Mouse (Mus musculus): ENCODE results near the gene Bin2. TPM values are rescaled to one million over a fixed set of nuclear protein-coding genes. Genes with fewer than 3 reads are reported as not detected.
"Not testable (repeated sequence)": the region's sequence is repeated elsewhere in the genome, so short reads cannot be mapped to it uniquely, and the experiment has no call there.

Gene Bin2
- polyA plus RNA-seq, 1 experiment from 2014 or later, result 2.8 TPM

DNA sequence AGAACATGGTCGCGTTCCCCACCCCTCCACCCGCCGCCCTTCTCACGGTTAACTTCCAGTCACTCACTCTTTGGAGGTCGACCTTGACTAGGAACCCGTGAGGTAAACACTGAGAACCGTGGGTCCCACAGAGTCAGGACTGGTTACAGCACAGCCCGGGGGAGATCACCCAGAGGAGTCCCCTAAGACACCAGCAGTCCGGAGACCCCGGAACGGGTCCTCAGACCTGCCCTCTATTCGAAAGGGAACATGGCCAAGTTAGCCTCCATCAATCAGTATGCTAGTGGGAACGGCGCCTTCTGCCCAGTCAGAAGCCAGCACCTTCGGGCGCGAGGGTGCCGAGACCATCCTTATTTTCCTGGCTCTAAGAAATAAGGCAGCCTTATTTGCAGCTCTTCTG lies 53.1 kb downstream of the Bin2 start:
- Histone ChIP-seq H3K4me3 (replicated peaks) (peak overlapping the region; percentile 93), H3K9me3 (no peaks in the 10 kb centered on the region), H3K4me2 (peak overlapping the region; percentile 79), H3K27me3 (no peaks in the 10 kb centered on the region), H3K4me1 (replicated peaks) (peaks cover 17% of the 10 kb centered on the region), H3K36me3 (peaks cover 36% of the 10 kb centered on the region), H3K9ac (replicated peaks) (peak overlapping the region; percentile 84), H3K27ac (peak overlapping the region; percentile 94)
- no peak for ATAC-seq (ENCODE audit: insufficient number of reproducible peaks, insufficient read depth, low FRiP score, low TSS enrichment, low read depth)
- 2% methylated on average over 19 of the region's 19 CpGs for WGBS

DNA sequence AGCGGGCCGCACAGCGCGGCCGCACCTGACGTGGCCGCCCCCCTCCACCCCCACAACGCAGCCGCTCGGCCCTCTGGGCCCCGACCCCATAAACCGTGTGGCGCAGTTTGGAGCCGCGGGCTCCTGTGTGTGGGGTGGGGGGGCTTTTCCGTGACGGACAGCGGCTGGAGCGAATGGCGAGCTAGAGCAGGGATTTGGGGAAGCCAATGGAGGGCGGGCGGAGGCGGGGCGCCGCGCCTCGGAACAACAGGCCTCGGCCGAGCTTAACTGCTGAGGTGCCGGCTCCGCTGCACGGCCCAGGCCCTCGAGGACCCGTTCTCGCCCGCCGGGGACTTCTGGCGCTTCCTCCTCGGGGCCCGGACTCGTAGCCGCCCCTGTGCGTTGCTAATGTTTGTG lies 53.5 kb downstream of the Bin2 start:
- ATAC-seq (ENCODE audit: insufficient number of reproducible peaks, insufficient read depth, low FRiP score, low TSS enrichment, low read depth), result peak; percentile 78
- peak overlapping the region; percentile 94 for H3K27ac ChIP-seq

DNA sequence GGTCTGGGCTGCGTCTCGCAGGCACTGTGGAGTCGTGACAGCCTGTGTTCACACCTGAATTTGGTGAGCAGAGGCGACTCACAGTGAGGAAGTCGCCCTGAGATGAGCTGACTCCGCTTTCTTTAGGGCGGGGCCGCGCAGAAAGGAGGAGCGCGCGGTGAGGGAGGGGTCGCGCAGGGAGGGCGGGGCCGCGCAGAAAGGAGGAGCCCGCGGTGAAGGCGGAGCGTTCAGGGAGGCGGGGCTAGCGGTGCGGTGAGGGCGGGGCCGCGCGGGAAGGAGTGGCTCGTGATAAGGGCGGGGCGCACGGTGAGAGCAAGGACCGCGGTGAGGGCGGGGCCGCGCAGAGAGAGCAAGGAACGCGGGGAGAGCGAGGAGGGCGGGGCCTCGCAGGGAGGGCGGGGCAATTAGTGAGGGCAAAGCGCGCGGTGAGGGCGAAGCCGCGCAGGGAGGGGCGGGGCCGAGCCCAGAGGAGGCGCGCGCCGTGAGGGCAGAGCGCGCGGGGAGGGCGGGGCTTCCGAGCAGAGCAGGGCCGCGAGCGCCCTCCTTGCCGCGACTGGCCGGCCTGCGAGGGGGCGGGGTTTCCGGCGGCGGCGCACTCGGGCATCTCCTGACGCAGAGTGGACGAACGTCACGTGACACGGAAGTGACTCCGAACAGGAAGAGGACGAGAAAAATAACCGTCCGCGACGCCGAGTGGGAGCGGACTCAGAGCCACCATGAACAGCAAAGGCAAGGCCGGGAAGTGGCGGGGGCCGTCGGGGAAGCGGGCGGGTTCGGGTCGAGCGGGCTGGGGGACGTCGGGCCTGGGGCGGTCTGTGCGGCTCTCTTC lies 54.1 kb downstream of the Bin2 start, which contains the start of gene Dazap2:
TSS of gene Dazap2 (plus strand) at position 354 of the 829 bp plus-strand sequence.
- H3K4me3 ChIP-seq (replicated peaks), result peak within 1 kb of the TSS; percentile 93
- H3K4me1 ChIP-seq (replicated peaks), result peaks cover 17% of the 10 kb centered on the region
- peak within 1 kb of the TSS; percentile 79 for H3K4me2 ChIP-seq
- ATAC-seq (ENCODE audit: insufficient number of reproducible peaks, insufficient read depth, low FRiP score, low TSS enrichment, low read depth), result peak; percentile 85
- no peaks in the 10 kb centered on the region for H3K27me3 ChIP-seq
- H3K27ac ChIP-seq, result peak within 1 kb of the TSS; percentile 94
- H3K36me3 ChIP-seq, result peaks cover 27% of the 10 kb centered on the region
- WGBS, result under 1% methylated on average over 87 of the region's 99 CpGs
- H3K9ac ChIP-seq (replicated peaks), result peak within 1 kb of the TSS; percentile 84
- no peaks in the 10 kb centered on the region for H3K9me3 ChIP-seq

More for the DNA sequence above, 53.5 kb downstream of the Bin2 start:
- Histone ChIP-seq H3K36me3 (peaks cover 34% of the 10 kb centered on the region), H3K4me3 (replicated peaks) (peak overlapping the region; percentile 93), H3K4me1 (replicated peaks) (peaks cover 17% of the 10 kb centered on the region), H3K27me3 (no peaks in the 10 kb centered on the region), H3K9me3 (no peaks in the 10 kb centered on the region), H3K4me2 (peak overlapping the region; percentile 79), H3K9ac (replicated peaks) (peak overlapping the region; percentile 84)
- WGBS, result 0% methylated on average over 39 of the region's 43 CpGs

DNA sequence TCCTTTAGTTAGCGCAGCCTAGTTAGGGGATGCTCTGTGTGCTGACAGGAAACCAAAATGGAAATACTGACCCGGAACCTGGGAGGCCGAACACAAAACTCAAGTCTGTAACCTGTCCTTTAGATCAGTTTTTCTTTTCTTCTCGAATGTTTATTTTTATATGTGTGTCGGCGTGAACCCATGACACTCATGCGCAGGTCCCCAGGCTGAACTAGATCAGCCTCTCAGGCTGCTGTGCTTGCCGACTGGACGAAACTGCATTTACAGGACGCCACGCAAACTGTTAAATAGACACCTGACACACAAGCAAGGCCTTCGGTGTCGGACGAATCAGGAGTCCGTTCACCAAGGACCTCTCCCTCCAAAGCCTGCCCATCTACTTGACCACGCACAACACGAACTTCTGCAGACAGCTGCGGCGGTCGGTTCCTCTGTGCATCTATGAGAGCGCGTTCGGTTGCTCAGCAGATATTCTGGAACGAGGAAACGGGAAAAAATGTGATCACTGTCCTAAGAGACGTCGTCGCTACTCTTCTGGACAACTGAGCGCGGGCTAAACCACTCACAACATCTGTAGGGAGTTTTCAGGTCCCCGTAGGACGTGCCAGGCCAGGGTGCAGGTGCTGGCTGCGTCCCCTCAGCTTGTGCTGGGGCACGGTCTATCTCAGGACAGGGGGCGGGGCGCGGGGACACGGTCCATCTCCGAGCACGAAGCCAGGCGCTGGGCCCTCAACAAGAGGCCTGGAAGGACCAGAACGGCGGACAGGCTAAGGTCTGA lies 54.9 kb downstream of the Bin2 start:
- 12% methylated on average over 43 of the region's 43 CpGs for WGBS
- peak overlapping the region; percentile 79 for H3K4me2 ChIP-seq
- 0 out of 2 replicates have a peak, but pooled peaks cover 6% of the 10 kb centered on the region for H3K27me3 ChIP-seq
- H3K4me3 ChIP-seq (replicated peaks), result peak overlapping the region; percentile 93
- H3K9me3 ChIP-seq, result no peaks in the 10 kb centered on the region
- 0 out of 2 replicates have a peak overlapping the region, but pooled peaks have one; percentile 42 for H3K9ac ChIP-seq (replicated peaks)
- peaks cover 20% of the 10 kb centered on the region for H3K36me3 ChIP-seq
- H3K27ac ChIP-seq, result no peak overlapping the region
- ATAC-seq (ENCODE audit: insufficient number of reproducible peaks, insufficient read depth, low FRiP score, low TSS enrichment, low read depth), result no peak; the same call in 1 of the 2 replicates
- H3K4me1 ChIP-seq (replicated peaks), result peaks cover 17% of the 10 kb centered on the region

- H3K27ac ChIP-seq, result no peak overlapping the region
- 10% methylated on average over 16 of the region's 16 CpGs for WGBS
- peaks cover 12% of the 10 kb centered on the region for H3K36me3 ChIP-seq
- ATAC-seq (ENCODE audit: insufficient number of reproducible peaks, insufficient read depth, low FRiP score, low TSS enrichment, low read depth), result no peak
- H3K4me1 ChIP-seq (replicated peaks), result peaks cover 17% of the 10 kb centered on the region
- no peak overlapping the region for H3K9ac ChIP-seq (replicated peaks)
- H3K4me2 ChIP-seq, result peak overlapping the region; percentile 48
- H3K27me3 ChIP-seq, result 0 out of 2 replicates have a peak, but pooled peaks cover 8% of the 10 kb centered on the region
- H3K4me3 ChIP-seq (replicated peaks), result peak overlapping the region; percentile 9; the same call in 1 of the 2 replicates
- no peaks in the 10 kb centered on the region for H3K9me3 ChIP-seq
Measured at GRCm38 (mm10) chr15:100613584-100613983, 55.8 kb downstream of the Bin2 start.

DNA sequence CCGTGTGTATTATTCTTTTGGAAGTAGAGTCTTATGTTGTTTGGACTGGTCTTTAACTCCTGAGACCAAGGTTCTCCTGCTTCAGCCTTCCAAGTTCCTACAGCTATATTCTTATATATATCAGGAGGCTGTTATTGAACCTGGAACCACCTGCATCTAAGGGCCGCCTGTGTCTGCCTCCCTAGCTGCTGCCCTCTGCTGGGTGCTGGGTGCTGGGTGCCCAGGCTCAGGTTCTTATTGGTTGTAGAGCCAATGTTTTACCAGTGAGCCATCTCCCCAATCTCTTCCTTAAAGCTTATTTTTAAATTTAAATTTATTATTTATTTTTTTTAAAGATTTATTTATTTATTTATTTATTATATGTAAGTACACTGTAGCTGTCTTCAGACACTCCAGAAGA lies 56.9 kb downstream of the Bin2 start:
- no peaks in the 10 kb centered on the region for H3K9me3 ChIP-seq
- H3K4me3 ChIP-seq (replicated peaks), result no peak overlapping the region
- no peak overlapping the region for H3K9ac ChIP-seq (replicated peaks)
- 73% methylated on average over 2 of the region's 2 CpGs for WGBS
- H3K27ac ChIP-seq, result no peak overlapping the region
- peaks cover 17% of the 10 kb centered on the region for H3K4me1 ChIP-seq (replicated peaks)
- peaks cover under 1% of the 10 kb centered on the region for H3K36me3 ChIP-seq
- no peak overlapping the region for H3K4me2 ChIP-seq
- no peak for ATAC-seq (ENCODE audit: insufficient number of reproducible peaks, insufficient read depth, low FRiP score, low TSS enrichment, low read depth)
- 0 out of 2 replicates have a peak, but pooled peaks cover 8% of the 10 kb centered on the region for H3K27me3 ChIP-seq

- no peak overlapping the region for H3K27ac ChIP-seq
- H3K4me2 ChIP-seq, result no peak overlapping the region
- H3K27me3 ChIP-seq, result 0 out of 2 replicates have a peak, but pooled peaks cover 8% of the 10 kb centered on the region
- no peaks in the 10 kb centered on the region for H3K36me3 ChIP-seq
- H3K4me3 ChIP-seq (replicated peaks), result no peak overlapping the region
- no peak for ATAC-seq (ENCODE audit: insufficient number of reproducible peaks, insufficient read depth, low FRiP score, low TSS enrichment, low read depth)
- peaks cover 15% of the 10 kb centered on the region for H3K4me1 ChIP-seq (replicated peaks)
- H3K9me3 ChIP-seq, result no peaks in the 10 kb centered on the region
- H3K9ac ChIP-seq (replicated peaks), result no peak overlapping the region
- 78% methylated on average over 7 of the region's 7 CpGs for WGBS
Measured at GRCm38 (mm10) chr15:100611951-100612350, 57.4 kb downstream of the Bin2 start.

GRCm38 (mm10) chr15:100606677-100607076 lies 62.7 kb downstream of the Bin2 start:
- H3K4me3 ChIP-seq (replicated peaks), result not testable (repeated sequence)

GRCm38 (mm10) chr15:100601669-100602068 lies 67.7 kb downstream of the Bin2 start:
- ATAC-seq (ENCODE audit: insufficient number of reproducible peaks, insufficient read depth, low FRiP score, low TSS enrichment, low read depth), result no peak
- H3K4me1 ChIP-seq (replicated peaks), result peaks cover 24% of the 10 kb centered on the region
- 45% methylated on average over 3 of the region's 3 CpGs for WGBS
- H3K4me3 ChIP-seq (replicated peaks), result no peak overlapping the region
- no peak overlapping the region for H3K9ac ChIP-seq (replicated peaks)
- no peaks in the 10 kb centered on the region for H3K9me3 ChIP-seq
- no peak overlapping the region for H3K4me2 ChIP-seq
- H3K27me3 ChIP-seq, result peaks cover 71% of the 10 kb centered on the region
- H3K27ac ChIP-seq, result no peak overlapping the region
- no peaks in the 10 kb centered on the region for H3K36me3 ChIP-seq

More at GRCm38 (mm10) chr15:100606677-100607076, 62.7 kb downstream of the Bin2 start:
- H3K27ac ChIP-seq; ATAC-seq (ENCODE audit: insufficient number of reproducible peaks, insufficient read depth, low FRiP score, low TSS enrichment, low read depth); H3K4me1 ChIP-seq (replicated peaks); H3K9ac ChIP-seq (replicated peaks); H3K4me2 ChIP-seq; H3K9me3 ChIP-seq; H3K36me3 ChIP-seq: not testable (repeated sequence)
- WGBS, result 89% methylated on average over 8 of the region's 8 CpGs
- H3K27me3 ChIP-seq, result peaks cover 38% of the 10 kb centered on the region

DNA sequence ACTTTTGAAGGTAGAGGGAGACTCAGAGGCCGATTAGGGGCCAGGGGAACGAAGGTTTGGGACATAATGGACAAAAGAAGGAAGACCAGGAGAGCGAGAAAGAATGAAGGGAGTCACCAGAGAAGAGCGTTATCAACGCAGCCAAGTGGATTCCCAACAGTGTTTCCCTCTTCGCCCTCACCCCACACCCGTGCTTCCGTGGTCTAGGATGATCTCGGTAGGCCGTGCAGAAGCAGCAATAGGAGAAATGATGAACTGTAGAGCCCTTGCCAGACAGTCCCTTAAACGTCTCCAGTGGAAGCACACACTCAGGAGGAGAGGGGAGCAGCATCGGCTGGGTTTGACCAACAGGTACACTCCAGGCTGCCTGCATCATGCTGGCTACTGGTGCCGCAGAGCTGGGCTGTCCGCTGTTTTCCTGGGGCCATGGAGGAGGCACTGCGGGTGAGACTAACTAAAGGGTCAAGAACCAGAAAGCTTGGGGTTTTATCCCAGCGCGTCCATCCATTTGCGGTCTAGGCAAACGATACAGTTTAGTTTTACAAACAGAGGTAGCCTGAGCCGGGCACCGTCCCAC lies 68.6 kb downstream of the Bin2 start:
- Histone ChIP-seq H3K4me3 (replicated peaks) (peak overlapping the region; percentile 82), H3K27me3 (peaks cover 75% of the 10 kb centered on the region), H3K4me2 (peak overlapping the region; percentile 99), H3K36me3 (no peaks in the 10 kb centered on the region), H3K27ac (no peak overlapping the region), H3K4me1 (replicated peaks) (peaks cover 24% of the 10 kb centered on the region), H3K9ac (replicated peaks) (0 out of 2 replicates have a peak overlapping the region, but pooled peaks have one; percentile 89), H3K9me3 (no peaks in the 10 kb centered on the region)
- WGBS, result 11% methylated on average over 21 of the region's 21 CpGs
- no peak for ATAC-seq (ENCODE audit: insufficient number of reproducible peaks, insufficient read depth, low FRiP score, low TSS enrichment, low read depth)

All from limb, embryonic 12.5 days (tissue).